Mouse (Mus musculus): Measurements from ENCODE around the gene Tspyl3. TPM values are rescaled to one million over a fixed set of nuclear protein-coding genes. Genes with fewer than 3 reads are reported as not detected.
A peak's percentile ranks its signal among the peaks of the same experiment; 100 is the strongest.

The Tspyl3 gene
- polyA plus RNA-seq, 1 experiment from 2014 or later, result 1.1 TPM

DNA sequence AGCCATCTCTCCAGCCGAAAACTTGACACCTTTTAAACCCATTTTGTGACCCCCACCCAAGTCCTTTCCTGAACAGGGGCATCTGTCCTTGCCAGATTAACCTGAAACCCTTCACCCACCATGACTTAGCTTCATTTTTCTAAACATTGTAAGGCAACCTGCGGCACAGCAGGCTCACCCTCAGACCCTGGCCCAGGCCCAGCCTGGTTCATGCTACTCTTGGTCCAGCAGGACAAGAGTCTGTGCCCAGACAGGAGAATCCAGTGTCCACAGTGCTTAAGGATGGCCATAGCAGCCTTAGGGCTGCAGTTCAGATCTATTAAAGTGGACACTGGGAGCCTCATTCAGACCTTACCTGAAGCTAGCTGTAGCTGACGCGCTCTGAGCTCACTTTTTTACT is 11.9 kb downstream of the Tspyl3 start:
- no peak overlapping the region for H3K4me2 ChIP-seq (ENCODE audit: low read depth, low read length)
- H3K36me3 ChIP-seq (replicated peaks; ENCODE audit: insufficient read depth, low read length), result peaks cover 15% of the 10 kb centered on the region
- H3K27ac ChIP-seq (ENCODE audit: low read depth), result no peak overlapping the region
- no peak overlapping the region for H3K4me3 ChIP-seq (ENCODE audit: low read depth, low read length)
- peaks cover 8% of the 10 kb centered on the region; the same call in 1 of the 2 replicates for H3K4me1 ChIP-seq (ENCODE audit: insufficient read depth)
- DNase-seq (no peak), ATAC-seq (no peak)
- WGBS (ENCODE audit: insufficient replicate concordance), result 89% methylated on average over 4 of the region's 4 CpGs
- TF ChIP-seq CTCF (IDR thresholded peaks at IDR 0.05; ENCODE audit: low read depth), result no peak
- no peak for TF ChIP-seq EP300 (IDR thresholded peaks at IDR 0.05; ENCODE audit: low read depth)
- H3K9ac ChIP-seq (replicated peaks), result no peak overlapping the region
- no peaks in the 10 kb centered on the region for H3K27me3 ChIP-seq (ENCODE audit: insufficient read depth, low read length)
- H3K9me3 ChIP-seq (ENCODE audit: low read length), result no peaks in the 10 kb centered on the region

- no peak overlapping the region for H3K4me3 ChIP-seq (ENCODE audit: low read depth, low read length)
- ATAC-seq, result no peak
- H3K9me3 ChIP-seq (ENCODE audit: low read length), result no peaks in the 10 kb centered on the region
- no peak for DNase-seq
- H3K4me1 ChIP-seq (ENCODE audit: insufficient read depth), result peaks cover 8% of the 10 kb centered on the region; the same call in 1 of the 2 replicates
- H3K9ac ChIP-seq (replicated peaks), result no peak overlapping the region
- H3K4me2 ChIP-seq (ENCODE audit: low read depth, low read length), result no peak overlapping the region
- no peaks in the 10 kb centered on the region for H3K27me3 ChIP-seq (ENCODE audit: insufficient read depth, low read length)
- no peak overlapping the region for H3K27ac ChIP-seq (ENCODE audit: low read depth)
- H3K36me3 ChIP-seq (replicated peaks; ENCODE audit: insufficient read depth, low read length), result peaks cover 29% of the 10 kb centered on the region
- TF ChIP-seq CTCF (IDR thresholded peaks at IDR 0.05; ENCODE audit: low read depth), result no peak
- TF ChIP-seq EP300 (IDR thresholded peaks at IDR 0.05; ENCODE audit: low read depth), result no peak
- WGBS (ENCODE audit: insufficient replicate concordance), result 81% methylated on average over 5 of the region's 5 CpGs
Measured at GRCm38 (mm10) chr2:153211451-153211850, 13.8 kb downstream of the Tspyl3 start.

- H3K27me3 ChIP-seq (ENCODE audit: insufficient read depth, low read length), result no peaks in the 10 kb centered on the region
- H3K36me3 ChIP-seq (replicated peaks; ENCODE audit: insufficient read depth, low read length), result peaks cover 47% of the 10 kb centered on the region
- H3K27ac ChIP-seq (ENCODE audit: low read depth), result no peak overlapping the region
- no peak overlapping the region for H3K9ac ChIP-seq (replicated peaks)
- 87% methylated on average over 5 of the region's 5 CpGs for WGBS (ENCODE audit: insufficient replicate concordance)
- no peak for DNase-seq
- no peaks in the 10 kb centered on the region for H3K9me3 ChIP-seq (ENCODE audit: low read length)
- no peak overlapping the region for H3K4me2 ChIP-seq (ENCODE audit: low read depth, low read length)
- no peak overlapping the region for H3K4me3 ChIP-seq (ENCODE audit: low read depth, low read length)
- no peak for ATAC-seq
- no peak for TF ChIP-seq EP300 (IDR thresholded peaks at IDR 0.05; ENCODE audit: low read depth)
- no peak for TF ChIP-seq CTCF (IDR thresholded peaks at IDR 0.05; ENCODE audit: low read depth)
- H3K4me1 ChIP-seq (ENCODE audit: insufficient read depth), result no peaks in the 10 kb centered on the region
Measured at GRCm38 (mm10) chr2:153209286-153209685, 16.0 kb downstream of the Tspyl3 start.

DNA sequence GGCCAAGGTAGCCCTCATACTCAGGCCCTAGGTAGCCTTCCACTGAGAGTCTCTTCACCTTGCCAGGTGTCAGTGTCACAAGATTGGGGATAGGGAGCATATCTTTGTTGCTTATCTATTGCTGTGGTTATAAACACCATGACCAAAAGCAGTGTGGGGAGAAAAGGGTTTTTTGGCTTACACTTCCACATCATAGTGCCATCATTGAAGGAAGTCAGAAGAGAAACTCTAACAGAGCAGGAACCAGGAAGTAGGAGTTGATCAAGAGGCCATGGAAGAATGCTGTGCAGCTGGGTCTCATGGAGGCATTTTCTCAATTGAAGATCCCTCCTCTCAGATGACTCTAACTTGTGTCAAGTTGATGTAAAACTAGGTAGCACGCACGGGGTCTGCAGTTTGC is 17.1 kb downstream of the Tspyl3 start:
- Histone ChIP-seq H3K9me3 (ENCODE audit: low read length) (no peaks in the 10 kb centered on the region), H3K9ac (replicated peaks) (no peak overlapping the region), H3K4me3 (ENCODE audit: low read depth, low read length) (no peak overlapping the region), H3K4me1 (ENCODE audit: insufficient read depth) (no peaks in the 10 kb centered on the region), H3K27ac (ENCODE audit: low read depth) (no peak overlapping the region), H3K36me3 (replicated peaks; ENCODE audit: insufficient read depth, low read length) (peaks cover 51% of the 10 kb centered on the region), H3K4me2 (ENCODE audit: low read depth, low read length) (no peak overlapping the region), H3K27me3 (ENCODE audit: insufficient read depth, low read length) (no peaks in the 10 kb centered on the region)
- TF ChIP-seq CTCF (IDR thresholded peaks at IDR 0.05; ENCODE audit: low read depth) (no peak), EP300 (IDR thresholded peaks at IDR 0.05; ENCODE audit: low read depth) (no peak)
- 97% methylated on average over 2 of the region's 2 CpGs for WGBS (ENCODE audit: insufficient replicate concordance)
- ATAC-seq (no peak), DNase-seq (no peak)

DNA sequence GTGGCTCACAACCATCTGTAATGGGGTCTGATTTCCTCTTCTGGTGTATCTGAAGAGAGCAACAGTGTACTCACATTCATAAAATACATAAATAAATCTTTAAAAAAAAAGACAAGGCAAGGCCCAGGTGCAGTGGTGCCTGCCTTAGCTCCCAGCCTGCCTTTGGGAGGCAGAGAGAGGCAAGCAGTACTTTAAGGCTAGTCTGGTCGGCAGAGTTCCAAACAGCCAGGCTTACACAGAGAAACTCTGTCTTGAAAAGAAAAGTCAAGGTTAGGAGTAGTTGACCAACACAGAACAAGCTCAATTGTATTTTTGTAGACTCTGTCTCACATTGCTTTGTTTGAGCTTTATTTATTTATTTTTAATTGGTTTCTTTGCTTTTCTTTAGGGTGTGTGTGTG is 22.5 kb downstream of the Tspyl3 start:
- no peaks in the 10 kb centered on the region for H3K4me1 ChIP-seq (ENCODE audit: insufficient read depth)
- no peaks in the 10 kb centered on the region for H3K27me3 ChIP-seq (ENCODE audit: insufficient read depth, low read length)
- H3K4me2 ChIP-seq (ENCODE audit: low read depth, low read length), result no peak overlapping the region
- H3K4me3 ChIP-seq (ENCODE audit: low read depth, low read length), result no peak overlapping the region
- no peak for ATAC-seq
- no peak overlapping the region for H3K27ac ChIP-seq (ENCODE audit: low read depth)
- DNase-seq, result no peak
- H3K9me3 ChIP-seq (ENCODE audit: low read length), result no peaks in the 10 kb centered on the region
- no peak overlapping the region for H3K9ac ChIP-seq (replicated peaks)
- 79% methylated on average over 1 of the region's 1 CpGs for WGBS (ENCODE audit: insufficient replicate concordance)
- H3K36me3 ChIP-seq (replicated peaks; ENCODE audit: insufficient read depth, low read length), result peaks cover 57% of the 10 kb centered on the region
- TF ChIP-seq CTCF (IDR thresholded peaks at IDR 0.05; ENCODE audit: low read depth) (no peak), EP300 (IDR thresholded peaks at IDR 0.05; ENCODE audit: low read depth) (no peak)

- peaks cover 58% of the 10 kb centered on the region for H3K36me3 ChIP-seq (replicated peaks; ENCODE audit: insufficient read depth, low read length)
Measured at GRCm38 (mm10) chr2:153199114-153199513, 26.1 kb downstream of the Tspyl3 start.

DNA sequence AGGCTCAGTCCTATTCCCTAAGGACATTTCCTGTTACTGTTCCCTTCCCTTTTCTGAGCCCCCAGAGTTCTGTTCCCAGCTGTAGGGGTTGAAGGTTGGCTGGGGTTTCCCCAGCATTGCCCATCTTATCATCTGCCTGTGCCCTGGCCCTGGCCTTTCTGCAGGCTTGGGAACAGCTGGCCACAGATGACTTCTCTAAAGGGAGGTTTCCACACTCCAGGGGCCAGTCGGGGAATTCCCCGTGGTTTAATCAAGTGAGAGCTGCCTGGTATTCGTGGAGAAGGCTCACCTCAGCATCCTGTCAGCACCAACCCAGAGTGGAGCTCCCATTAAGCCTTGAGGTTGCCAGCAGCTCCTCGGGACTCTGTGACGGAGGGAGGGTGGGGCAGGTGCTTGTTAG is 26.8 kb downstream of the Tspyl3 start:
- WGBS (ENCODE audit: insufficient replicate concordance), result 26% methylated on average over 5 of the region's 5 CpGs
- Histone ChIP-seq H3K9me3 (ENCODE audit: low read length) (no peaks in the 10 kb centered on the region), H3K27ac (ENCODE audit: low read depth) (peak overlapping the region; percentile 40; the same call in 1 of the 2 replicates), H3K4me1 (ENCODE audit: insufficient read depth) (no peaks in the 10 kb centered on the region), H3K9ac (replicated peaks) (no peak overlapping the region), H3K4me2 (ENCODE audit: low read depth, low read length) (no peak overlapping the region), H3K27me3 (ENCODE audit: insufficient read depth, low read length) (no peaks in the 10 kb centered on the region), H3K36me3 (replicated peaks; ENCODE audit: insufficient read depth, low read length) (peaks cover 58% of the 10 kb centered on the region), H3K4me3 (ENCODE audit: low read depth, low read length) (no peak overlapping the region)
- DNase-seq (no peak), ATAC-seq (peak; percentile 17; the same call in 1 of the 2 replicates)
- TF ChIP-seq EP300 (IDR thresholded peaks at IDR 0.05; ENCODE audit: low read depth) (no peak), CTCF (IDR thresholded peaks at IDR 0.05; ENCODE audit: low read depth) (no peak)

More at GRCm38 (mm10) chr2:153199114-153199513, 26.1 kb downstream of the Tspyl3 start:
- Histone ChIP-seq H3K4me2 (ENCODE audit: low read depth, low read length) (no peak overlapping the region), H3K27me3 (ENCODE audit: insufficient read depth, low read length) (no peaks in the 10 kb centered on the region), H3K27ac (ENCODE audit: low read depth) (no peak overlapping the region), H3K9ac (replicated peaks) (no peak overlapping the region), H3K4me1 (ENCODE audit: insufficient read depth) (no peaks in the 10 kb centered on the region), H3K4me3 (ENCODE audit: low read depth, low read length) (no peak overlapping the region), H3K9me3 (ENCODE audit: low read length) (no peaks in the 10 kb centered on the region)
- TF ChIP-seq EP300 (IDR thresholded peaks at IDR 0.05; ENCODE audit: low read depth) (no peak), CTCF (IDR thresholded peaks at IDR 0.05; ENCODE audit: low read depth) (no peak)
- WGBS (ENCODE audit: insufficient replicate concordance), result 45% methylated on average over 2 of the region's 2 CpGs
- no peak for DNase-seq
- no peak for ATAC-seq

Data from liver, postnatal 0 days (tissue).